Mouse (Mus musculus) adrenal gland (tissue): ENCODE data around the gene Igfbp1.
"Not testable (repeated sequence)": the region's sequence is repeated elsewhere in the genome, so short reads cannot be mapped to it uniquely, and the experiment has no call there.

Experiments
- intact Hi-C: fragments of 180-260 bp; cut with DNase I; formaldehyde crosslinking; loops from one replicate; pipeline ENCODE4 v1.15.1; 2025

Gene Igfbp1

DNA sequence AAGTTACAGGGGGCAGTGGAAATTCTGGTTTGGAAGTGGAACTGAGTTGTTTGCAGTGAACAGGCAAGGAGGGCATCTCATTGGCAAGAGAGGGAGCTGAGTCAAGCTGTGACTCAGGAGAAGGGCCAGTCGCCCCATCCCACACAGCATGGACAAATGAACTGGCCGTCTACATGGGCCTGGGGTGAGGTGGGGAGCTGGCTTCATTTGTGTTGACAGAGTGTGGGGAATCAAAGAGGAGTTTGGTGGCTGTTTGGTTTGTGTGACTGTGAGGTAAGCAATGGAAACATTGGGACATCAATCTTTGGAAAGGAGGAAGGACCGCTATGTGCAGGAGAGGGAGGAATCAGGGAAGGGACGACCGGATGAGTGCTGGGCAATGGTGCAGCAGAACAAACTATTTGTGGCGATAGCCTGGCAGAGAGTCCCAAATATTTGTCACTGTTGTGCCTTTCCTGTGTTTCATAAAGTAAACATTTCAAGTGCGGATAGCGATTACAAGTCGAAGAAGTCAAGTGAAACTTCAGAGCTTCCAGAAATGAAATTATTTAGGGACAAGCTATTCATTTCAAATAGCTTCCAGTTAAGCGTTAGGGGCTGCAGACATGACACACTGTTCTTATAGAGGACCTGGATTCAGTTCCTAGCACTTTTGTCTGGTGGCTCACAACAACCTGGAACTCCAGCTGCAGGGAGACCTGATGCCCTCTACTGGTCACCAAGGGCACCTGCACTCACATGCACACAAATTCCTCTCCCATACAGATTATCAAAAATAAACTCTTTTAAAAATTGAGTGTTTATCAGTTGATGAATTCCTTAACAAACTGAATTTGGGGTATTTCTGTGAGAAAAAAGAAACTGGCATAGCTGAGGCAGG is 2.9 kb upstream of the Igfbp1 start:
- intact Hi-C loops = loop anchor here (5.0 kb wide), 1 partner anchor 1213 kb away; no protein-coding TSS in a partner anchor

DNA sequence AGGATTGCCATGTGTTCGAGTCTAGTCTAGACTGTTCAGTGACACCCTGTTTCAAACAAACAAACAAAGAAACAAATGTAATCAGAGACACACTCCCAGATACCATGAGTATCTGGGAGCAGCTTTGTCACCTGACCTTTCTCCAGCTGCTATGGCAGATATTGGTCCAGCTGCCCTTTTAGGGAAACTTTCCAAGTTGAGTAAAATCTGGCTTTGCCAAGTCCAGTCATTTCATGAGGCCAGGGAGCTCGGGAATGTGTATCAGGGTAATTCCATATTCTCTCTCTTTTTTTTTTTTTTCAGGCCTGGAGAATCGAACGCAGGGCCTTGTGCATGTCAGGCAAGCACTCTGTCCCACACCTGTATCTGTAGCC is 2.3 kb upstream of the Igfbp1 start:
- intact Hi-C loops = loop anchor here (5.0 kb wide), 1 partner anchor 1212 kb away; no protein-coding TSS in a partner anchor

DNA sequence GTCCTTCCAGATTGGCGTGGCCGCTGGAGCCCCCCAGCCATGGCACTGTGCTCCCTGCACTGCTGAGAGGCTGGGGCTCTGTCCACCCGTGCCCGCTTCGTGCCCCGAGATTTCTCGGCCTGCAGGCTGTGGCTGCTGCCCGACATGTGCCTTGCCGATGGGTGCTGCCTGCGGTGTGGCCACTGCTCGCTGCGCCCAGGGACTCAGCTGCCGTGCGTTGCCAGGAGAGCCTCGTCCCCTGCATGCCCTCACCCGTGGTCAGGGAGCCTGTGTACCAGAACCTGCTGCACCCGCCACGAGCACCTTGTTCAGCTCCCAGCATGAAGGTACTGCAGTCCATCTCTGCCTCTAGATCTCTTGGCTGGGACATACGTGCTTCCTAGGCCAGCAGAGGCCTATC is 424 bp downstream of the Igfbp1 start:
- intact Hi-C loops = loop anchor here (5.0 kb wide), 1 partner anchor 1209 kb away; no protein-coding TSS in a partner anchor

DNA sequence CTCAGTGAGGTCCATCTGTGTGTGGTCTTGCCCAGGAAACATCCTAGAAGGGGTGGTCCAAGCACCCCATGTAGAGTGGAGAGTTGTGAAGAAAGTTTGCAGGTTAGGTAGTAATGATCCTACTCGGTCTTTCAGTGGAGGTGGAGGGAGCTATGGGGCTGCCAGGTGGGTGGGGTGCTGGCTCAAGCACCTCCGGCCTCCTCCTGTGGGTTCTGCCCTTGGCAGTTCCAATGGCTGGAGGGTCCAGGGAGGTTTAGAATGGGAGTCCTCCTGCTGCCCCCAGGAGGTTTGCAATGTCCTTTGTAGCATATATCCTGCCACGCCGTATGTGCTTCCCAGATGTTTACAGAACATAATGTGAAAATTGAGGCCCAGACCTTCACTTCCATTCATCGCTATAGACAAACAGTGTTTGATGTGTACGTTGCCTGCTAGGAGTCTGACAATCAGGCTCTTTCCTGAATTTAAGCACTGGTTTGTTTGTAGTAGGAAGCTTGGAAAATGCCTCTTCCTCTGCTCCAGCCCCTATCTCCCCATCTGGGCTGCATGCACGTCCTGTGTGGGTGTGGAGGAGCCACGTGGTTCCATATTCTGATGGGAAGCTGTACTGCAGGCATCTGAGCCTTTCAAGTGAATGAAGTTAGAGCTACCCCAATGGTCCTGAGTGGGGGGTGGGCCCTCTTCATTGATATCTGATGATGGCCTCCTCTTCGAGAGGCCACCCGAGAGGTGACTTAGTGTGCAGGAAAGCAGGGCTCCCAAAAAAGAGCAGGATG is 1.1 kb downstream of the Igfbp1 start:
- intact Hi-C loops = loop anchor here (5.0 kb wide), 1 partner anchor 1209 kb away; no protein-coding TSS in a partner anchor

DNA sequence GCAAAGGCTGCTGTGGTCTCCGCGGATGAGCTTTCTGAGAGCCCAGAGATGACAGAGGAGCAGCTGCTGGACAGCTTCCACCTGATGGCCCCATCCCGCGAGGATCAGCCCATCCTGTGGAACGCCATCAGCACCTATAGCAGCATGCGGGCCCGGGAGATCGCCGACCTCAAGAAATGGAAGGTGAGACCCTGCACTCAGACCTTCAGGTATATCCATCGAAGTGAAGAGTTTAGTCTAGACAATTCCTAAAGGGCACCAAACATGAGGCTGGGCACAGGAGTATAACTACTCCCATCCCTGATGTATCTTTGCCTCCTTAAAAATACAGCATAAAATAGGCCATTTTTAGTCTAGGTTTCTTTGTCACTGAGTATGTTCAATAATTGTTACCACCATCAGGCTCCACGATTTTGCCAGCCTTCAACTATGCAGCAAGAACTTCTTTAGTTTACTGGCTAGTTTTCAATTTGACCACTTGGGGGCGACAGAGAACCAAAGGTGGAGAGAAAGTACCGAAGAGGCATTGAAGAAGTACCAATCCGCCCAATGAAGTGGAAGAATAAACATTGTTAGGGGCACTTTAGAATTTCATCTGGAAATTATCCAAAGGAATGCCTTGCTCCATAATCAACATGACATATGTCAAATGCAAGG is 2.3 kb downstream of the Igfbp1 start:
- intact Hi-C loops = loop anchor here (5.0 kb wide), 1 partner anchor 1207 kb away; no protein-coding TSS in a partner anchor

DNA sequence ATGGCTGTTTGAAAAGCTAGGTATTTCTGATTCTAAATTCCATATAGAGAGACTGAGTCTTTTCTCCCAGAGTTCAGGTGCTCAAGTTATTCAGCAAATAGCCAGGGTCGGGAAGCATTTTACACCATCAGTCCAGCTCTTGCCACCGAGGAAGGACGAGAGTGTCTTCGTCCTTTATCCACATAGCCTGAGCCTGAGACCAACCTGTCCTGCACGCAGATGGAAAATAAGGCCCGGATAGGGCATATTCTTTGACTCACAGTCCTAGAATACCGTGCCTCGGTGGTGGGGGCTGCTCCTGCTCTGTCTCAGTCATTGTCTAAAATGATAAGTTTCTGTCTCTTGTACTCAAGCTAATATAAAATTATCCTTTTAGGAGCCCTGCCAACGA is 2.8 kb downstream of the Igfbp1 start:
- intact Hi-C loops = no loop called here

DNA sequence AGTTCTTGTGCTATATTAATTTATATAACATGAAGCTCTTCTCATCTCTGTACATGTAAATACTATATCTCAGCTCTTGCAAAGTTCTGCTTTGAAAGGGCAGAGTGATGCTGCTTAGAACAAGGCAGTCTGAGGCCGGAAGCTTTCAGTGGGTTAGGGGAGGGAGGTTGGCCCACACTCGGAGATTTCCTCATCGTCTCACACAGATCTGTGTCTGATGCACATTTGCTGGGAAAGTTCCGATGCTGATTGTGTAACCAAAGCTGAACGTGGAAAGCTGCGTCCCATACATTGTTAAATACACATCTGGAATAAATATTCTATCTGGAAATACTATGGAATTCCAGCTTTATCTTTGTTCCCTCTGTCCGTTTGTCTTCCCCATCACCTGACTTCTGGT is 4.6 kb downstream of the Igfbp1 start:
- intact Hi-C loops = no loop called here

DNA sequence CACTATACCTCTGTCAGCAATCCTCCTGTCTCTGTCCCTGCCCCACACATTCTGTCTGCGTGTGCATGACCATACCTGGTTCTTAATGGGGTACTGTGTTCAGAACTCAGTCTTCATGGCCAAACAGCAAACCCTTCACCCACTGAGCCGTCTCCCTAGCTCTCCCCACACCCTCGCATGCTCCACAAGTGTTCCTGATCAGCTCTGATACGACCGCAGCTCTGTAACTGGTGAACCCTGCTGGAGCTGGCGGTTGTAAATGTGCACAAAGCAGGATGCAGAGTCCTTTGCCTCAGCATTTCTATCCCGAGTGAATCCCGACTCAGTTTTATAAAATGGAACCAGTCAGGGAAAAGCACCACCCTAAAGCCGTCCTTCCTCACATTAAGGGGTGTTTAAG is 6.3 kb downstream of the Igfbp1 start:
- intact Hi-C loops = no loop called here

DNA sequence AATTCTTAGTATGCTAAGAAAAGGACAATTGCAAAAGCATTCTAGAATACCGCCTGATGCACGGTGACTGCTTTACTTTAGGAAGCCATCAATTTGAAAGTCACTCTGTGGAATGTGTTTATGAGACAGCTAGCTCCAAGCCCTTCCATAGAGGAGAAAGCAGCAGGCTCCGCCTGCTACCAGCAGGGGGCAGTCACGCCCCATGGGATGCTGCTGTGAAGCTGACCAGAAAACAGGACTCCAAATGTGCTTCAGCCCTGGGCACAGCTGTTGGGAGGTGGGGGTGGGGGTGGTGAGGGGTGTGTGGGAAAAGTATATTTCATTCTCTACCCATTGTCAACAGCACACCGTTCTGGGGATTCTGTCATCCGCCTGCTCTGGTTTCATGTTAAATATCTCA is 12.8 kb downstream of the Igfbp1 start:
- intact Hi-C loops = loop anchor here (2.0 to 10.0 kb wide), 6 partner anchors 357 to 1197 kb away; no protein-coding TSS in a partner anchor

DNA sequence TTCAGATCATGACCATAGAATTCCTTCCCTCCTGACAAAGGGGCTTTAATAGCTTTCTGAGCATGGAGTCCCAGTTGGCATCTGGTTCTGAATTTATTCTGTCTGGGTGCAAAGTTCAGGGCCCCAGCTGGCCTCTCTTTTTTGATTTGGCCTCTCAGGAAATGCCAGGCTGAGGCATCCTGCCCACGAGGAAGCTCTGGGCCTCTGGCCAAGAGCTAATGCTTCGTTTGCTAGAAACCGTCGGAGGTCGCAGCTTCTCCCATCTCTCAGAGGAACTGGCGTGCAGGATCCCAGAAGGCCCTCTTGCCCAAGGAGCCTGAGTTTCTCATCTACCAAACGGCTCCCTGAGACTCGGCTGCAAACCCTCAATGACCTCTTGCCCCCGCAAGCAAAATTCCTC is 13.6 kb downstream of the Igfbp1 start:
- intact Hi-C loops = loop anchor here (2.0 to 10.0 kb wide), 6 partner anchors 356 to 1196 kb away; no protein-coding TSS in a partner anchor

DNA sequence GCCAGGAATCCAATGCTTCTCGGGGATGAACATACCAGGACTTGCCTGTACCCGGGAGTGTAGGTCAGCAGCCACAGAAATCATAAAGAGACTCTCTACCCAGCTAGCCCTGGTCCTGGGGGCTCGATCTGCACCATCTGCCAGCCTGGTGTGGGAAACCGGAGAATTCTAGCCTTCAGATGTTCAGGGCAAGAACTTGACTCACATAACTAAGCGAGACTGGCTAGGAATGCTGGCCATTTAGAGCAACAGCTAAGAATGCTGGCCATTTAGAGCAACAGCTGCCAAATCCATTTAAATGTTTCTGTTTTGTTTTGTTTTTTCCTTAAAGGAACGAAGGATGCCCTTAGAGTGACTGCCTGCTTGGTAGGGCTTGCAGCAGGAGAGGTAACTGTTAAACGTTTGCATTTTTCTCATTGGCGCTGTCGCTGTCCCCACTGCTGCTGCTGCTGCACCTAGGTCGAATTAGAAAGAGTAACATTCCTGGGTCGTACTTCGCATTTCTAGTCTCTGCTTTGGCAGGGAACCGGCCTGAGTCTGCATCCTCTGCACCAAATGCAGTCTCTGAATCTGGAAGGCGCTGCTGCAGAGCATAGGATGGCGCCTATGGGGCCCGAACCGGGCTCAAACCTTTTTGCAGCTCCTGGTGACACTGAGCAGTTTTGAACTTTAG is 14.7 kb downstream of the Igfbp1 start:
- intact Hi-C loops = loop anchor here (5.0 to 10.0 kb wide), 4 partner anchors 355 to 1195 kb away; no protein-coding TSS in a partner anchor

DNA sequence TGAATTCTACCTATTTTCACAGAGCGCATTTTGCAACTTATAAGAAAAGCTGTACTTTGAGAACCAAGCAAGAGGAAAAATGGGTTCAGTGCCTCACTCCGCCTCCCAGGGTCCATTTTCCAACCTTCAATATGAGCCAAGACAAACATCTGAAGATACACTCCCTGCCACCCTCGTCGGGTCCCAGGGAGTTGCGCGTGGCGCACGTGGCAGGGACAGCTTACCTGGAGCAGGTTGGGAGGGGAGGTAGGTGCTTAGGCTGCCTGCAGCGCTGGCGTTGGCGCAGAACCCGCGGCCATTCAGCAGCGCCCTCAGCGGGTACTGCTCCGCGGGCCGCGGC is 15.5 kb downstream of the Igfbp1 start:
- intact Hi-C loops = loop anchor here (5.0 to 10.0 kb wide), 4 partner anchors 354 to 1194 kb away; no protein-coding TSS in a partner anchor

DNA sequence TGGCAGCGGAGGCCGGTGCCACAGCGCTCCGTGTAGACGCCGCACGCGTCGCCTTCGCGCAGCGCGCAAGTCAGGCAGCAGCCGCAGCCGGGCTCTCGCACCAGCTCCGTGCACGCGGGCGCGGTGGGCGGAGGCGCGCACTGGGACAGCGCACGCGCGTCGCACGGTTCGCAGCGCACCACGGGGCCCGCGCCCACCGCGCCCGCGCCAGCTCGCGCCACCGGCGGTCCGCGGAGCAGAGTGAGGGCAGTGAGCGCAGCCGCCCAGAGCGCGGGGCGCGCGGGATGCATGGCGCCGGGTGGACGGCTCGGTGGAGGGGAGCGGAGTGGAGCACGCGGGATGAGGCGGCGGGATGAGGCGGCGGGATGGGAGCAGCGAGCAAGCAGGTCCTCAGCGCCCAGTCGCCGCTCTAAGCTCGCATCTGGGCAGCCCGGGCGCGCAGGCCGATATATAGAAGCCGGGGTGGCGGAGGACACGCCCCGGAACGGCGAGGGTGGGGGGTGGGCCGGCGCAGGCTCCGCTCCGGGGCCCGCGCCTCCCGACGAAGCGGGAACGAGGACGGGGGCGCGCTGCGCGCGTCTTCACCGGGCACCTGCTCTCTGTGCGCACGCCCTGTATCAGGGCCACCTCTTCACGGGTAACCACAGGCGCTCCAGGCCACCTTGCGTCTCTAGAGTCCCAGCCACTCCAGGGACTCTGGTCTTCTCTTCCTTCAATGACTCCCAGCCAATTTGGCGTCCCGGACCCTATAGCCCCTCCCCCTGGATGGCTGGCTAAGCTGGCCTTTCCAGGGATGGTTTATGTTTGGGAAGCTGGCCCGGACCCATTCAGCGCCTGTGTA is 16.1 kb downstream of the Igfbp1 start, which contains the start of gene Igfbp3:
TSS of gene Igfbp3 (minus strand) at position 423 of the 841 bp plus-strand sequence.
- intact Hi-C loops = loop anchor here (5.0 to 10.0 kb wide), 4 partner anchors 354 to 1194 kb away; no protein-coding TSS in a partner anchor

DNA sequence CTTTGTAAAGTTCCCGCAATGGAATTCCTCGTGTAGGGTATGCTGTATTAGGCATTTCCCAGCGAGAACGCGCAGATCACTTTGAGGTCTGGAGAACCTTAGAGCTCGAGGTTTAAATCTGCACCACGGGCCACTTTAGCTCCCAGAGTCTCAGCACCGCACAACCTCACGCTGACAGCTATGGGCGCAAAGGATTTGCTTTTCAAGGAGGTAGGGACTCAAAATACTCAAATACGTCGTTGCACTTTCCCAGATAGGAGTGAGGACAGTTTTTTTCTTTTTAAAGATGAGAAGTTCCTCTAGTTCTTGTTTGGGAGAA is 16.7 kb downstream of the Igfbp1 start:
- intact Hi-C loops = loop anchor here (5.0 to 10.0 kb wide), 4 partner anchors 353 to 1193 kb away; no protein-coding TSS in a partner anchor

DNA sequence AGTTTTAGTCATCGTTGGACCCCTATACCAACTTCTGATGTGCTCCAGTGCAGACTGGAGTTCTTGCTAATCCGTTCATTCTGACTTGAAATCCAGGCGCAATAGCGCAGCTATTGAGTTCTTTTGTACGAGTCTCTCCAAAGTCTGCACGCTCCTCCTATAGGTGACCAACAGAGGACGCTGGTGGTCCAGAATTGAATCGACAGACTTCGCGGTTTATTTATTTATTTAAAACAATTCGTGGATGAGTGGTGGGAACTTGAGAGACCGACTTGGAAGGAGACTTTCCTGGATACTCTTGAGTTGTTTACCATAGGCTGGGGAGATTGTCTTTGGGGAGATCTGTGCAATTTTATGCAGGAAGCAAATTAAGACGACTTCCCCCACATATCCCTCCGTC is 17.2 kb downstream of the Igfbp1 start:
- intact Hi-C loops = loop anchor here (5.0 to 10.0 kb wide), 4 partner anchors 353 to 1193 kb away; no protein-coding TSS in a partner anchor

DNA sequence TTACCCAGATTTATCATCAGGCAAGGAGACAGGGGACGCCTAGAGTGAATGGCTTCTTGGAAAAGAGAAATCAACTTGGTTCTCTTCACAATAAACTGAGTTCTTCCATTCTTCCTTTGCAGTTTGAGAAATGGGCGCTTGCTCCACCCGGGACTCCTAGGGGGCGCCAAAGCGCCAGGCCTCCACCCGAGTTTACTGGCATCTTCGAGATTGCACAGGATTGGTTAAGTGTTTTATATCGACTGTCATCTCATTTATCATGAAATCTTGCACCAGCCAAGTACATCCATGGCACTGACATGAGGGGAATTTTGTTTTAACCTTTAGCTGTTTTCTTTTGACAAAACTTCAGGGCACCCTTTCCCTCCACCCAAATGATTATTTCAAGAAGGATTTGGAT is 18.1 kb downstream of the Igfbp1 start:
- intact Hi-C loops = loop anchor here (10.0 kb wide), 1 partner anchor 919 kb away; no protein-coding TSS in a partner anchor

DNA sequence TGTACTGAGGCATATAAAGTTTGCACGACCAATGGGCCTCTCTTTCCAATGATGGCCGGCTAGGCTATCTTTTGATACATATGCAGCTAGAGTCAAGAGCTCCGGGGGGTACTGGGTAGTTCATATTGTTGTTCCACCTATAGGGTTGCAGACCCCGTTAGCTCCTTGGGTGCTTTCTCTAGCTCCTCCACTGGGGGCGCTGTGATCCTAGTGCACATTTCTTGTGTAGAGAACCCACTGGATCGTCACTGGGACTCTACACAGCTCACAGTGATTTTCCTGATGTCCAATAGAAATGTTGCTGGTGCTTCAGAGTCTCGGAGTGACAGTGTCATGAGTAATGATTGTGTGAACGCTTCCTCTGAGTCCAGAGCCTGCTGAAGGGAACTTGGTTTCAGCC is 24.2 kb downstream of the Igfbp1 start:
- intact Hi-C loops = not testable (repeated sequence)

DNA sequence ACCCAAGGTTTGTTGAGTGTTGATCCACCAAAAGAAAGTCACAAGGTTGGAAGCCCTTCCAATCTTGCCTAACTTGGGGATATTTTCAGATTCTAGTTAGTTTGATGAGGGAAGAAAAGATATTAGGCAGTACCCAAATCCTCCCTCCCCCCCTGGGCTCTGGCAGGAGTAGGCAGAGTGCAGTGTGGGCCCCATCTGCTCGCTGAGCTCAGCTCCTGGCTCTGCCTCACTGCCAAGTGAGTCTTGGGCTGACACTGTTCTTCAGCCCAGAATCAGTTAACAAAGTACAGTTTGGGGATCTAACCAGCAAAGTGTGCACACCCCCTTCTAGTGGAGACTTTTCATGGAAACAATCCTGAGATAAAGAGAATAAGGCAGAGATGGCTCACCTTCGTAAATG is 28.6 kb downstream of the Igfbp1 start:
- intact Hi-C loops = no loop called here

DNA sequence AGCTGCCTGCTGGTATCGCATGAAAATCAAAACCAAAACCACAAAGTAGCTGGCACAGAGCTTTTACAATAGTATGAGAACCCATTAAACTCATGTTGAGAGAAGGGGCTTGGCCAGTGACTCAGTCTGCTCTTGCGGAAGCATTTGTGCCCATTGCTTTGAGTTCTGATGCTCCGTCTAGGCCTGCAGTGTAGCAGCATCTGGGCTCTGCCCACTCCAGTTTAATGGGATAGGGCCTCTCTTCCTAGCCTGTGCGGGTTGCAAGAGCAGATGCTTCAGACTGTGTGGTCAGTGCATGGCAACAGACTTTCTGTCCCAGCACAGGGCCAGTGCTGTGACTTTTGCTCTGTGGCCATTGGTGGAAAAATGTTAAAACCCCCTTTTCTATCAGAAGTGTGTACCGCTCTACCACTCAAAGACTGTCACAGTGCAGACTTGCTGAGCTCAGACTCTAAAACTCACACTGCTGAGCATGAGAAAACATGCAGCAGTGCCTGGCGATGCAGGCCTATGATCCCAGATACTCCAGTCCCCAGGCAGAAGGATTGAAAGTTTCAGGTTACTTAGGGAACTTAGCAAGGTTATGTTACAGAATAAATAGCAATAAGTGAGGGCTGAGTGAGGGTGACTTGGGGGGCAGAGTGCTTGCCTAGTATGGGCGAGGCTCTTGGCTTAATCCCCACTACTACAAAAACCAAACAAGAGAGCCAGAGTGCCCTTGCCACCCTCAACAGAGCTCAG is 29.4 kb downstream of the Igfbp1 start:
- intact Hi-C loops = no loop called here
